Mouse (Mus musculus): ENCODE measurements around the gene Atxn1l.
"Not testable (repeated sequence)": the region's sequence is repeated elsewhere in the genome, so short reads cannot be mapped to it uniquely, and the experiment has no call there.

Atxn1l gene

GRCm38 (mm10) chr8:109737237-109738048 lies at the start of gene Atxn1l:
Gene Atxn1l, minus strand, starts transcription at chr8:109737739.
- DNase-seq = peak; percentile 80

GRCm38 (mm10) chr8:109780548-109780947 lies 43.0 kb upstream of the Atxn1l start:
- DNase-seq = no peak

- DNase-seq = peak; percentile 19
These were observed 42.1 kb upstream of the Atxn1l start for GRCm38 (mm10) chr8:109779431-109780228.

GRCm38 (mm10) chr8:109778993-109779421 lies 41.5 kb upstream of the Atxn1l start:
- DNase-seq = peak; percentile 48

- DNase-seq = peak; percentile 98
These were observed 40.9 kb upstream of the Atxn1l start, which contains the start of gene Ap1g1 for GRCm38 (mm10) chr8:109778280-109778977. Gene Ap1g1, plus strand, starts transcription at chr8:109778554.

GRCm38 (mm10) chr8:109777851-109778250 lies 40.3 kb upstream of the Atxn1l start:
- no peak for DNase-seq

GRCm38 (mm10) chr8:109773154-109773553 lies 35.6 kb upstream of the Atxn1l start:
- DNase-seq = no peak

GRCm38 (mm10) chr8:109766081-109766480 lies 28.5 kb upstream of the Atxn1l start:
- DNase-seq = no peak

- no peak for DNase-seq
These were observed 26.5 kb upstream of the Atxn1l start for GRCm38 (mm10) chr8:109764031-109764430.

- DNase-seq = no peak
These were observed 22.7 kb upstream of the Atxn1l start for GRCm38 (mm10) chr8:109760221-109760620.

- no peak for DNase-seq
These were observed 21.9 kb upstream of the Atxn1l start for GRCm38 (mm10) chr8:109759426-109759825.

- no peak for DNase-seq
These were observed 19.3 kb upstream of the Atxn1l start for GRCm38 (mm10) chr8:109756849-109757248.

- not testable (repeated sequence) for DNase-seq
These were observed 18.0 kb upstream of the Atxn1l start for GRCm38 (mm10) chr8:109755554-109755953.

- no peak for DNase-seq
These were observed 17.2 kb upstream of the Atxn1l start for GRCm38 (mm10) chr8:109754696-109755095.

- no peak for DNase-seq
These were observed 14.4 kb upstream of the Atxn1l start for GRCm38 (mm10) chr8:109751731-109752485.

GRCm38 (mm10) chr8:109750699-109751098 lies 13.2 kb upstream of the Atxn1l start:
- DNase-seq = no peak

GRCm38 (mm10) chr8:109750274-109750673 lies 12.7 kb upstream of the Atxn1l start:
- no peak for DNase-seq

GRCm38 (mm10) chr8:109747468-109748199 lies 10.1 kb upstream of the Atxn1l start:
- no peak for DNase-seq

- DNase-seq = no peak
These were observed 476 bp upstream of the Atxn1l start for GRCm38 (mm10) chr8:109738049-109738380.

- DNase-seq = no peak
These were observed 720 bp downstream of the Atxn1l start for GRCm38 (mm10) chr8:109736819-109737218.

- DNase-seq = no peak
These were observed 3.5 kb downstream of the Atxn1l start for GRCm38 (mm10) chr8:109734018-109734417.

- DNase-seq = no peak
These were observed 6.5 kb downstream of the Atxn1l start for GRCm38 (mm10) chr8:109731012-109731411.
